Mouse (Mus musculus) forebrain, embryonic 12.5 days (tissue): ENCODE measurements around the gene Hinfp. TPM values are rescaled to one million over a fixed set of nuclear protein-coding genes. Genes with fewer than 3 reads are reported as not detected.

Source experiments
- ATAC-seq: fragments of 200-750 bp; cut with Nextera tagmentation; 2 replicates; pipeline ENCODE4 v1.8.0; 2017; ENCODE audit warnings: moderate TSS enrichment; ENCODE audit not compliant: low FRiP score
- H3K27ac ChIP-seq: fragments of 300-500 bp; sonication (generic); 2 replicates; pipeline ENCODE4 v1.5.1; 2016; ENCODE audit warnings: mild to moderate bottlenecking
- H3K27me3 ChIP-seq: fragments of 300-500 bp; sonication (generic); 2 replicates; pipeline ENCODE4 v1.6.1; 2016; ENCODE audit warnings: mild to moderate bottlenecking
- H3K36me3 ChIP-seq: fragments of 300-500 bp; sonication (generic); replicated peaks from 2 replicates; pipeline ENCODE4 v1.6.1; 2016; ENCODE audit warnings: mild to moderate bottlenecking
- H3K4me1 ChIP-seq: fragments of 300-500 bp; sonication (generic); 2 replicates; pipeline ENCODE4 v1.6.1; 2016
- H3K4me2 ChIP-seq: fragments of 300-500 bp; sonication (generic); 2 replicates; pipeline ENCODE4 v1.6.1; 2016; ENCODE audit warnings: mild to moderate bottlenecking, moderate library complexity
- H3K4me3 ChIP-seq: fragments of 300-500 bp; sonication (generic); replicated peaks from 2 replicates; pipeline ENCODE4 v1.5.1; 2016; ENCODE audit warnings: mild to moderate bottlenecking
- H3K9ac ChIP-seq: fragments of 300-500 bp; sonication (generic); 2 replicates; pipeline ENCODE4 v1.6.1; 2016; ENCODE audit warnings: mild to moderate bottlenecking
- H3K9me3 ChIP-seq: fragments of 300-500 bp; sonication (generic); 2 replicates; pipeline ENCODE4 v1.6.1; 2016
- WGBS: fragments of 180-500 bp; shearing (Covaris S2); methylation state at CpG from one replicate; pipeline ENCODE4 v1.1.7; 2016; 5-methylcytosine and 5-hydroxymethylcytosine counted together
- microRNA-seq: library from miRNA; unstranded; fragments of <30 nt; microRNA quantifications from one replicate; pipeline ENCODE4, GENCODE M21; 2017
- polyA plus RNA-seq: library from polyadenylated mRNA; unstranded; fragments of >200 nt; fragmentation: Nextera tagmentation; extraction: Ambion mirVana; gene quantifications from 2 replicates; pipeline ENCODE4 v1.2.1, GENCODE M21; 2016

The Hinfp gene
- polyA plus RNA-seq, 1 experiment from 2014 or later, result 35.5 TPM

- no peak overlapping the region for H3K27ac ChIP-seq
- H3K9me3 ChIP-seq, result no peaks in the 10 kb centered on the region
- H3K4me1 ChIP-seq, result peaks cover 20% of the 10 kb centered on the region; the same call in 1 of the 2 replicates
- no peaks in the 10 kb centered on the region for H3K36me3 ChIP-seq
- peaks cover 17% of the 10 kb centered on the region; the same call in 1 of the 2 replicates for H3K27me3 ChIP-seq
- WGBS, result 79% methylated on average over 6 of the region's 6 CpGs
- H3K4me3 ChIP-seq, result no peak overlapping the region
- H3K9ac ChIP-seq, result no peak overlapping the region
- no peak for ATAC-seq
- no peak overlapping the region for H3K4me2 ChIP-seq
Measured at GRCm38 (mm10) chr9:44247907-44248306, 57.6 kb downstream of the Hinfp start.

- no peak overlapping the region for H3K4me3 ChIP-seq
- no peaks in the 10 kb centered on the region for H3K36me3 ChIP-seq
- no peak overlapping the region for H3K27ac ChIP-seq
- H3K27me3 ChIP-seq, result peaks cover 5% of the 10 kb centered on the region; the same call in 1 of the 2 replicates
- no peak overlapping the region for H3K9ac ChIP-seq
- WGBS, result 61% methylated on average over 2 of the region's 2 CpGs
- no peaks in the 10 kb centered on the region for H3K9me3 ChIP-seq
- no peaks in the 10 kb centered on the region for H3K4me1 ChIP-seq
- no peak for ATAC-seq
- H3K4me2 ChIP-seq, result no peak overlapping the region
Measured at GRCm38 (mm10) chr9:44243621-44244020, 61.9 kb downstream of the Hinfp start.

Small RNA genes lying within 50 kb of the gene (microRNA-seq; reads per million reads assigned to microRNA genes)
- not detected for gene Gm44335

Other genes starting within 250 kb of the Hinfp start
- 10.2 and 14.6 TPM in 2 replicates for gene Usp2, start 238.7 kb downstream of the Hinfp start, polyA plus RNA-seq
- 0.27 and 0.33 TPM in 2 replicates for gene Mfrp, start 203.9 kb downstream of the Hinfp start, polyA plus RNA-seq
- gene C1qtnf5, start 198.4 kb downstream of the Hinfp start, polyA plus RNA-seq, result 0.58 and 0.73 TPM in 2 replicates
- 0.14 and 0.36 TPM in 2 replicates for gene Gm49380, start 192.2 kb downstream of the Hinfp start, polyA plus RNA-seq
- gene Rnf26, start 192.2 kb downstream of the Hinfp start, polyA plus RNA-seq, result 69.6 and 69.9 TPM in 2 replicates
- gene Mcam, start 171.2 kb downstream of the Hinfp start, polyA plus RNA-seq, result 13.4 and 14.2 TPM in 2 replicates
- gene Cbl, start 71.6 kb downstream of the Hinfp start, polyA plus RNA-seq, result 28.7 and 34.3 TPM in 2 replicates
- not detected in 2 replicates for gene Ccdc153, start 65.0 kb downstream of the Hinfp start, polyA plus RNA-seq
- 0.23 and 0.31 TPM in 2 replicates for gene Pdzd3, start 54.2 kb downstream of the Hinfp start, polyA plus RNA-seq
- gene Nlrx1, start 37.1 kb downstream of the Hinfp start, polyA plus RNA-seq, result 4.6 and 5.2 TPM in 2 replicates
- 10.1 and 12.4 TPM in 2 replicates for gene Abcg4, start 17.1 kb downstream of the Hinfp start, polyA plus RNA-seq
- gene C2cd2l, start 14.6 kb upstream of the Hinfp start, polyA plus RNA-seq, result 16.5 and 16.9 TPM in 2 replicates
- gene Dpagt1, start 20.3 kb upstream of the Hinfp start, polyA plus RNA-seq, result 38.9 and 39.3 TPM in 2 replicates
- gene H2afx, start 29.0 kb upstream of the Hinfp start, polyA plus RNA-seq, result 477 and 482 TPM in 2 replicates
- gene Hmbs, start 38.6 kb upstream of the Hinfp start, polyA plus RNA-seq, result 107 and 115 TPM in 2 replicates
- 31.5 and 34.8 TPM in 2 replicates for gene Vps11, start 56.0 kb upstream of the Hinfp start, polyA plus RNA-seq
- 26.7 and 35.8 TPM in 2 replicates for gene Hyou1, start 73.8 kb upstream of the Hinfp start, polyA plus RNA-seq
- gene Slc37a4, start 91.2 kb upstream of the Hinfp start, polyA plus RNA-seq, result 23.4 and 23.6 TPM in 2 replicates
- 1,477 and 1,540 TPM in 2 replicates for gene Rps25, start 101.5 kb upstream of the Hinfp start, polyA plus RNA-seq
- 242 and 243 TPM in 2 replicates for gene Trappc4, start 101.9 kb upstream of the Hinfp start, polyA plus RNA-seq
- gene Ccdc84, start 112.9 kb upstream of the Hinfp start, polyA plus RNA-seq, result 30.3 and 32.2 TPM in 2 replicates
- gene Foxr1, start 135.5 kb upstream of the Hinfp start, polyA plus RNA-seq, result not detected in 2 replicates
- 0.29 TPM in 1 of 2 replicates, not detected in the other for gene Upk2, start 149.3 kb upstream of the Hinfp start, polyA plus RNA-seq
- gene Bcl9l, start 177.2 kb upstream of the Hinfp start, polyA plus RNA-seq, result 10.6 and 10.7 TPM in 2 replicates